Mouse (Mus musculus): Measurements from ENCODE around the gene Lrrc57. TPM values are rescaled to one million over a fixed set of nuclear protein-coding genes. Genes with fewer than 3 reads are reported as not detected.
A peak's percentile ranks its signal among the peaks of the same experiment; 100 is the strongest.

Lrrc57 gene
- total and polyA plus RNA-seq, 3 experiments, result 12.1 to 14.9 (median 14.5) TPM

DNA sequence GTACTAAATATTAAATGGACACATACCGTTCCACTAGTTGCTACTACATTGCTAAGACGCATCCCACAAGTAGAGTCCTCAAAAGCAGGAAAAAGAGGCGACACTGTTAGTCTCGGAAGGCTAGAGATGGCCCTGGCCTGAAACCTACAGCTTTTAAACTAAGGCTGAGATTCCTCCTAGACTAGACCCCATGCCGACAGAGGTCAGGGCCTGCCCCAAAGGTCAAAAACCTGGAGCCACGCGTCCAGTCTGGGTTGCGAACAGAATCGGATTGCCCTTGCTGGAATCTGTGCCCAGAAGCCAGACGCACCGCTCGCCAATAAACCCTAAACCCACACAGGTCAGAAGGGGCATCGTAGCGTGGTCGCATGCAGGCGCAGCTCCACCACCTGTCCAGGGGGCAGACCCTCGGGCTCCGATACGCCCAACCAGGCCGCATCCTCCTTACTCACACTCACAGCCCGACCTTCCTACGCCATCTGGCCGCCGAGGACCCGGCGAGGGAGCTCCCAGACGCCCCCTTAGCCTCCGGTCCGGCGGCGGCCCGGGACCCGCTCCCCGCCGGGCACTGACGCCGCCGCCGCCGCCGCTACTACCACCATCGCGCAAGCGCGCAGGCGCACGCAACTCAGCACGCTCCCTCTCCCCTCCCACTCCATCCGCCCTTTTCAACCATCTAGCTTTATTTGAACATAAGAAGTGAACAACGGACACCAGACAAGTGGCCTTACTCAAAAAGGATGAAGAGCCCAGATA lies 45.9 kb downstream of the Lrrc57 start, which contains the start of gene Zfp106:
Gene Zfp106 (minus strand): TSS at position 609 of the 756 bp plus-strand sequence.
- WGBS, result under 1% methylated on average over 50 of the region's 50 CpGs
- Histone ChIP-seq H3K27me3 (ENCODE audit: control insufficient read depth, insufficient read depth, low read length) (no peaks in the 10 kb centered on the region), H3K9ac (ENCODE audit: low read depth, low read length) (peak within 1 kb of the TSS; percentile 85), H3K4me1 (ENCODE audit: control insufficient read depth, insufficient read depth, low read length) (peaks cover 2% of the 10 kb centered on the region), H3K79me2 (replicated peaks; ENCODE audit: control insufficient read depth, insufficient read depth, low read length) (peaks cover 7% of the 10 kb centered on the region), H3K4me3 (peak within 1 kb of the TSS; percentile 100), H3K27ac (peak within 1 kb of the TSS; percentile 93), H3K36me3 (ENCODE audit: control insufficient read depth, insufficient read depth, low read length) (peaks cover 6% of the 10 kb centered on the region)
- peak; percentile 90 to 91 for DNase-seq
- intact Hi-C loops (cut with DNase I), result loop anchor here (2.0 kb wide), 1 partner anchor 45 kb away; the partner anchor contains the start of genes Haus2 and Lrrc57
- TF ChIP-seq CTCF (IDR thresholded peaks at IDR 0.05) (no peak), EP300 (IDR thresholded peaks at IDR 0.05; ENCODE audit: insufficient read depth, low read depth, low read length) (peak; percentile 80), POLR2A (IDR thresholded peaks at IDR 0.05; ENCODE audit: insufficient read depth, low read depth, low read length) (peak; percentile 70; the same call in 1 of the 2 replicates)

DNA sequence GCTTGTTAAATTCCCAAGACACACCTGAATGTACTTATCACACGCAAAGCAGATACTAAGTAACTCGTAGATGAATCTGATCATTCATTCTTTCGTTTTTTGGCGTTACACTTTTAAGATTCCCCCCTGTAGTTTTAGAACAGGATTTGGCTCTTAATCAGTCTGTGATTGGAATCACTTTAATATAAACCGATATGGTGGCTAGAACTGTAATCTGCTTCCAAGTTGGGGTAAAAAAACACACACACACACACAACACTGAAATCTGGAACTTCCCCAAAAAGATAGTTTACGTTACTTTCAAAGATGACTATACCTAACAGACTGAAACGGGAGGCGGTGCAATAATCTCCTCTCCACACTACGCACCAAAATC lies 46.5 kb downstream of the Lrrc57 start:
- Histone ChIP-seq H3K27ac (peak overlapping the region; percentile 93), H3K36me3 (ENCODE audit: control insufficient read depth, insufficient read depth, low read length) (peaks cover 6% of the 10 kb centered on the region), H3K9ac (ENCODE audit: low read depth, low read length) (peak overlapping the region; percentile 85), H3K27me3 (ENCODE audit: control insufficient read depth, insufficient read depth, low read length) (no peaks in the 10 kb centered on the region), H3K4me3 (peak overlapping the region; percentile 100), H3K79me2 (replicated peaks; ENCODE audit: control insufficient read depth, insufficient read depth, low read length) (peaks cover 7% of the 10 kb centered on the region), H3K4me1 (ENCODE audit: control insufficient read depth, insufficient read depth, low read length) (peaks cover 2% of the 10 kb centered on the region)
- intact Hi-C loops (cut with DNase I), result loop anchor here (2.0 kb wide), 1 partner anchor 46 kb away; the partner anchor contains the start of genes Haus2 and Lrrc57
- DNase-seq, result no peak
- 14% methylated on average over 9 of the region's 9 CpGs for WGBS
- TF ChIP-seq POLR2A (IDR thresholded peaks at IDR 0.05; ENCODE audit: insufficient read depth, low read depth, low read length) (no peak), CTCF (IDR thresholded peaks at IDR 0.05) (no peak), EP300 (IDR thresholded peaks at IDR 0.05; ENCODE audit: insufficient read depth, low read depth, low read length) (no peak)

DNA sequence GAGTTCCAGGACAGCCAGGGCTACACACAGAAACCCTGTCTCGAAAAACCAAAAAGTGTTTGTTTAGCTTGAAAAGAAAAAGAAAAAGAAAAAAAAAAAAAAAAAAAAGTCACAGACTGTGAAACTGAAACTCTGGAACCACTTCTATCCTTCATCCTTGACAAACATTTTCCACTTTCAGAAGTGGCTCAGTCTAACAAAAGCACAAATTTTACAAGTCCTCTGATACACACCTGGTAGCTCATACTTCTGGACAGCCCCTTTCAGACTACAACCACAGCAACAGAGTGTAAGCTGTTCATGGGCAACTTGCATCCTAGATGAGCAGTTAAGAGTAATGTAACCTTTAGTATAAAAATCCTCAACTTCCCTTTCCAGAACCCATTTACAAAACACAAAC lies 47.8 kb downstream of the Lrrc57 start:
- intact Hi-C loops (cut with DNase I), result loop anchor here (2.0 kb wide), 1 partner anchor 21 kb away; no protein-coding TSS in a partner anchor

DNA sequence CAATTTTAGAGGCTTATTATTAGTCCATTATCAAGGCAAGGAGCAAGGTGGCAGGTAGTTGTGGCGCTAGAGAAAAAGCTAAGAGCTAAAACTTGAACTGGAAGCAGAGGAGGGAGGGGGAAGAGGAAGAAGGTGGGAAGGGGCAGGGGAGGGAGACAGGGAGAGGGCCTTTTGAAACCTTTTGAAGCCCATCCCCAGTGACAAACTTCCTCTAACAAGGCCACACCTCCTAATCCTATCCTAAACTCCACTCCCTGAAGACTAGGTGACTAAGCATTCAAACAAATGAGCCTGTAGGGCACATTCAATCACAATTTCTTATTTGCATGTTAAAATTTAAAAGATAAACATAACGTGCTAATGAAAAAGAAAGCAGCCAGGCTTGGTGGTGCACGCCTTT lies 50.5 kb downstream of the Lrrc57 start:
- 65% methylated on average over 3 of the region's 3 CpGs for WGBS

More for the DNA sequence above, 47.8 kb downstream of the Lrrc57 start:
- no peak overlapping the region for H3K4me3 ChIP-seq
- H3K27me3 ChIP-seq (ENCODE audit: control insufficient read depth, insufficient read depth, low read length), result no peaks in the 10 kb centered on the region
- no peak for DNase-seq
- no peak overlapping the region for H3K9ac ChIP-seq (ENCODE audit: low read depth, low read length)
- H3K79me2 ChIP-seq (replicated peaks; ENCODE audit: control insufficient read depth, insufficient read depth, low read length), result peaks cover 7% of the 10 kb centered on the region
- no peak overlapping the region for H3K27ac ChIP-seq
- TF ChIP-seq CTCF (IDR thresholded peaks at IDR 0.05), result no peak
- no peak for TF ChIP-seq EP300 (IDR thresholded peaks at IDR 0.05; ENCODE audit: insufficient read depth, low read depth, low read length)
- TF ChIP-seq POLR2A (IDR thresholded peaks at IDR 0.05; ENCODE audit: insufficient read depth, low read depth, low read length), result no peak
- H3K36me3 ChIP-seq (ENCODE audit: control insufficient read depth, insufficient read depth, low read length), result peaks cover 8% of the 10 kb centered on the region
- peaks cover 2% of the 10 kb centered on the region for H3K4me1 ChIP-seq (ENCODE audit: control insufficient read depth, insufficient read depth, low read length)
- 75% methylated on average over 1 of the region's 1 CpGs for WGBS

DNA sequence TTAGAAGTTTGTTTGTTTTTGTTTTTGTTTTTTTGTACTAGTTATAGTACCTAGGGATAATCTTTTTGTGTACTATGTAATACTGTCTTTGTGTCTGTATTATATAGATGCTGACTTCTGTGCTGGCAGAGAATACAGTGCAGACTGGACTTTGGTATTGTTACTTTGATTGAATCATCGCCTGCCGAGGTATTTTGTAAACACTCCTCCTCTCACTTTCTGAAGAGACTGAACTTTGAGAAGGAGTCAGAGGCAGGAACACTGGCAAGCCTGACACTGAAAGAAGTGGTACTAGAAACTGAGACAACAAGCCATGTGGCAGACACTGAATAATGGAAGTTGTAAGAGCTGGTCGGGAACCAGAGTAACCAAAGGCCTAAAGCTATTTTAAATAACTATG lies 52.5 kb downstream of the Lrrc57 start:
- no peaks in the 10 kb centered on the region; the same call in none of the 2 replicates for H3K4me1 ChIP-seq (ENCODE audit: control insufficient read depth, insufficient read depth, low read length)
- no peak for TF ChIP-seq EP300 (IDR thresholded peaks at IDR 0.05; ENCODE audit: insufficient read depth, low read depth, low read length)
- TF ChIP-seq CTCF (IDR thresholded peaks at IDR 0.05), result no peak
- no peak for TF ChIP-seq POLR2A (IDR thresholded peaks at IDR 0.05; ENCODE audit: insufficient read depth, low read depth, low read length)
- no peak for DNase-seq
- no peaks in the 10 kb centered on the region for H3K27me3 ChIP-seq (ENCODE audit: control insufficient read depth, insufficient read depth, low read length)
- H3K9ac ChIP-seq (ENCODE audit: low read depth, low read length), result no peak overlapping the region
- H3K36me3 ChIP-seq (ENCODE audit: control insufficient read depth, insufficient read depth, low read length), result peaks cover 6% of the 10 kb centered on the region
- peaks cover 4% of the 10 kb centered on the region for H3K79me2 ChIP-seq (replicated peaks; ENCODE audit: control insufficient read depth, insufficient read depth, low read length)
- WGBS, result 47% methylated on average over 3 of the region's 3 CpGs
- H3K27ac ChIP-seq, result no peak overlapping the region
- intact Hi-C loops (cut with DNase I), result no loop called here
- H3K4me3 ChIP-seq, result no peak overlapping the region

More for the DNA sequence above, 50.5 kb downstream of the Lrrc57 start:
- TF ChIP-seq POLR2A (IDR thresholded peaks at IDR 0.05; ENCODE audit: insufficient read depth, low read depth, low read length) (no peak), CTCF (IDR thresholded peaks at IDR 0.05) (no peak), EP300 (IDR thresholded peaks at IDR 0.05; ENCODE audit: insufficient read depth, low read depth, low read length) (no peak)
- intact Hi-C loops (cut with DNase I), result no loop called here
- DNase-seq, result no peak
- Histone ChIP-seq H3K27me3 (ENCODE audit: control insufficient read depth, insufficient read depth, low read length) (no peaks in the 10 kb centered on the region), H3K4me1 (ENCODE audit: control insufficient read depth, insufficient read depth, low read length) (no peaks in the 10 kb centered on the region; the same call in none of the 2 replicates), H3K27ac (no peak overlapping the region), H3K4me3 (no peak overlapping the region), H3K79me2 (replicated peaks; ENCODE audit: control insufficient read depth, insufficient read depth, low read length) (peaks cover 7% of the 10 kb centered on the region), H3K36me3 (ENCODE audit: control insufficient read depth, insufficient read depth, low read length) (peaks cover 8% of the 10 kb centered on the region), H3K9ac (ENCODE audit: low read depth, low read length) (no peak overlapping the region)

Other genes starting within 250 kb of the Lrrc57 start
- gene Ganc, start 205.6 kb downstream of the Lrrc57 start, total RNA-seq (2021), result 10 to 100 TPM; 22.0 to 24.5 TPM
- 14.3 and 20.3 TPM in 2 replicates for gene Ganc, start 205.6 kb downstream of the Lrrc57 start, polyA plus RNA-seq (2012; rRNA removed)
- 10 to 100 TPM; 15.4 to 17.6 TPM for gene Tmem87a, start 205.4 kb downstream of the Lrrc57 start, total RNA-seq (2021)
- gene Tmem87a, start 205.4 kb downstream of the Lrrc57 start, polyA plus RNA-seq (2012; rRNA removed), result 7.6 and 12.2 TPM in 2 replicates
- 1 to 10 TPM; 1.5 to 1.9 TPM for gene Capn3, start 153.5 kb downstream of the Lrrc57 start, total RNA-seq (2021)
- gene Capn3, start 153.5 kb downstream of the Lrrc57 start, polyA plus RNA-seq (2012; rRNA removed), result 2.6 and 3.0 TPM in 2 replicates
- 100 to 1,000 TPM; 443 to 527 TPM for gene Zfp106, start 45.7 kb downstream of the Lrrc57 start, total RNA-seq (2021)
- 174 and 320 TPM in 2 replicates for gene Zfp106, start 45.7 kb downstream of the Lrrc57 start, polyA plus RNA-seq (2012; rRNA removed)
- 10 to 100 TPM; 57.9 to 65.4 TPM for gene Snap23, start 41.8 kb downstream of the Lrrc57 start, total RNA-seq (2021)
- 12.1 and 25.8 TPM in 2 replicates for gene Snap23, start 41.8 kb downstream of the Lrrc57 start, polyA plus RNA-seq (2012; rRNA removed)
- gene Haus2, start 137 bp downstream of the Lrrc57 start, total RNA-seq (2021), result 10 to 100 TPM in 1 of 2 experiments, 1 to 10 TPM in 1; 9.8 to 10.2 TPM
- 3.6 and 8.1 TPM in 2 replicates for gene Haus2, start 137 bp downstream of the Lrrc57 start, polyA plus RNA-seq (2012; rRNA removed)
- gene Stard9, start 19.6 kb upstream of the Lrrc57 start, total RNA-seq (2021), result 1 to 10 TPM; 6.6 TPM
- gene Stard9, start 19.6 kb upstream of the Lrrc57 start, polyA plus RNA-seq (2012; rRNA removed), result 6.5 and 11.4 TPM in 2 replicates
- 10 to 100 TPM in 1 of 2 experiments, 1 to 10 TPM in 1; 9.8 to 12.8 TPM for gene Cdan1, start 240.6 kb upstream of the Lrrc57 start, total RNA-seq (2021)
- gene Cdan1, start 240.6 kb upstream of the Lrrc57 start, polyA plus RNA-seq (2012; rRNA removed), result 14.0 and 15.0 TPM in 2 replicates
- gene Ttbk2, start 241.1 kb upstream of the Lrrc57 start, total RNA-seq (2021), result 10 to 100 TPM; 12.6 to 13.3 TPM
- gene Ttbk2, start 241.1 kb upstream of the Lrrc57 start, polyA plus RNA-seq (2012; rRNA removed), result 2.0 and 3.4 TPM in 2 replicates